Mouse (Mus musculus) stomach, embryonic 15.5 days (tissue): ENCODE results near the gene Msi2. TPM values are rescaled to one million over a fixed set of nuclear protein-coding genes. Genes with fewer than 3 reads are reported as not detected.
A peak's percentile ranks its signal among the peaks of the same experiment; 100 is the strongest.

Experiments used
- ATAC-seq: fragments of 200-750 bp; cut with Nextera tagmentation; 2 replicates; pipeline ENCODE4 v1.8.0; 2017; ENCODE audit warnings: low read depth, moderate number of reproducible peaks, moderate TSS enrichment; ENCODE audit not compliant: insufficient read depth, low FRiP score
- H3K27ac ChIP-seq: fragments of 300-500 bp; sonication (generic); 2 replicates; pipeline ENCODE4 v1.5.1; 2015; ENCODE audit warnings: mild to moderate bottlenecking, inconsistent platforms
- H3K27me3 ChIP-seq: fragments of 300-500 bp; sonication (generic); replicated peaks from 2 replicates; pipeline ENCODE4 v1.6.1; 2015; ENCODE audit warnings: inconsistent platforms
- H3K36me3 ChIP-seq: fragments of 300-500 bp; sonication (generic); 2 replicates; pipeline ENCODE4 v1.6.1; 2015; ENCODE audit warnings: inconsistent platforms
- H3K4me1 ChIP-seq: fragments of 300-500 bp; sonication (generic); 2 replicates; pipeline ENCODE4 v1.6.1; 2015; ENCODE audit warnings: inconsistent platforms
- H3K4me2 ChIP-seq: fragments of 300-500 bp; sonication (generic); 2 replicates; pipeline ENCODE4 v1.6.1; 2015; ENCODE audit warnings: mild to moderate bottlenecking, inconsistent platforms
- H3K4me3 ChIP-seq: fragments of 300-500 bp; sonication (generic); replicated peaks from 2 replicates; pipeline ENCODE4 v1.5.1; 2015; ENCODE audit warnings: inconsistent platforms
- H3K9ac ChIP-seq: fragments of 300-500 bp; sonication (generic); 2 replicates; pipeline ENCODE4 v1.6.1; 2015; ENCODE audit warnings: inconsistent platforms
- H3K9me3 ChIP-seq: fragments of 300-500 bp; sonication (generic); 2 replicates; pipeline ENCODE4 v1.6.1; 2016; ENCODE audit warnings: inconsistent platforms
- WGBS: fragments of 180-500 bp; shearing (Covaris S2); methylation state at CpG from one replicate; pipeline ENCODE4 v1.1.7; 2015; 5-methylcytosine and 5-hydroxymethylcytosine counted together
- polyA plus RNA-seq: library from polyadenylated mRNA; unstranded; fragments of >200 nt; fragmentation: Nextera tagmentation; extraction: Ambion mirVana; gene quantifications from 2 replicates; pipeline ENCODE4 v1.2.1, GENCODE M21; 2015

The Msi2 gene
- polyA plus RNA-seq, 1 experiment from 2014 or later: 13.7 TPM

GRCm38 (mm10) chr11:88471981-88472647, 246.2 kb downstream of the Msi2 start:
- ATAC-seq: no peak; the same call in 1 of the 2 replicates
- H3K27me3 ChIP-seq: no peaks in the 10 kb centered on the region
- no peak overlapping the region for H3K4me3 ChIP-seq
- 53% methylated on average over 12 of the region's 12 CpGs for WGBS
- no peaks in the 10 kb centered on the region for H3K9me3 ChIP-seq
- no peak overlapping the region for H3K4me2 ChIP-seq
- H3K4me1 ChIP-seq: peaks cover 21% of the 10 kb centered on the region
- H3K27ac ChIP-seq: no peak overlapping the region
- no peaks in the 10 kb centered on the region for H3K36me3 ChIP-seq
- no peak overlapping the region for H3K9ac ChIP-seq

DNA sequence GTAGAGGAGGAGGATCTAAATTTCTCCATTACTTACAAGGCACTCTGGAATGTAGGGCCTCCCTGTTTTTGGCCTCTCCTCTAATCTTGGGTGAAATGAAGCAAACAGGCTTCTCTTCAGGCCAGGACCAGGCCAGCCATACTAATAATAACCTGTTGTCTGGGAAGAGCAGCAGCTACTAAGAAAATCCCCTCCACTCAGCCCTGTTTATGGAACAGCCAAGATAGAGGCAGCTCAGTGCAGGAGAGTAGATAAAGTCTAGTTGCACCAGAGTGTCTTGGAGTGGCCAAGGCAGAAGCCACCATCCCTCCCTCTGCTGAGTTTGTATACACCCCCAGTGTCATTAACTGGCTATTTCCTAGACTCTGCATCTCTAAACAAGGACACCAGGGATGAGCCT, 247.7 kb downstream of the Msi2 start:
- Histone ChIP-seq H3K36me3 (no peaks in the 10 kb centered on the region), H3K27ac (peak overlapping the region; percentile 24; the same call in 1 of the 2 replicates), H3K9me3 (no peaks in the 10 kb centered on the region), H3K4me1 (peaks cover 21% of the 10 kb centered on the region), H3K4me2 (no peak overlapping the region), H3K4me3 (no peak overlapping the region), H3K9ac (no peak overlapping the region), H3K27me3 (no peaks in the 10 kb centered on the region)
- ATAC-seq: no peak

- no peak overlapping the region for H3K27ac ChIP-seq
- H3K9ac ChIP-seq: no peak overlapping the region
- H3K27me3 ChIP-seq: no peaks in the 10 kb centered on the region
- H3K4me2 ChIP-seq: no peak overlapping the region
- no peaks in the 10 kb centered on the region for H3K36me3 ChIP-seq
- ATAC-seq: no peak
- no peak overlapping the region for H3K4me3 ChIP-seq
- H3K9me3 ChIP-seq: no peaks in the 10 kb centered on the region
- H3K4me1 ChIP-seq: peaks cover 27% of the 10 kb centered on the region
Measured at GRCm38 (mm10) chr11:88468996-88469395, 249.3 kb downstream of the Msi2 start.

GRCm38 (mm10) chr11:88467498-88468245, 250.6 kb downstream of the Msi2 start:
- Histone ChIP-seq H3K36me3 (no peaks in the 10 kb centered on the region), H3K9ac (no peak overlapping the region), H3K27me3 (no peaks in the 10 kb centered on the region), H3K27ac (no peak overlapping the region), H3K4me1 (peaks cover 25% of the 10 kb centered on the region), H3K4me3 (no peak overlapping the region), H3K4me2 (peak overlapping the region; percentile 11; the same call in 1 of the 2 replicates), H3K9me3 (no peaks in the 10 kb centered on the region)
- ATAC-seq: peak; percentile 47; the same call in 1 of the 2 replicates
- 42% methylated on average over 18 of the region's 18 CpGs for WGBS

DNA sequence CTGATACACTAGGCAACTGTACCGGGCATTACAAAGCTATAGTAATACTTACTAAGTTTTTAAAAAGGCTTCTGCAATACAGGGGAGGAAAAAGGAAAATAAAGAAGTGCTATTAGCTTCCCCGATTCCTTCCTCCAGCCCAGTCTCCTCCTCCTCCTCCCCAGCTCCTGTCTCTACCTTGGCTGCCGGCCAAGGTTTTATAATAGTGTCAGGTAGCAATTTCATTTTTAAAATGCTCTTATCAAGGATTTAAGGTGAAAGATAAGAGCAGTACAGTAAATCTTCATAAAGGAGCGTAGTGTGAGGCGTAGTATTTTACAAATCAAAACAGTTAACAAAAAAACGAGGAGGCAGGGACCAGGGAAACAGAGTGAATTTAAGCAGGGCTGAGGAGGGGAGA, 254.4 kb downstream of the Msi2 start:
- H3K4me3 ChIP-seq: no peak overlapping the region
- 47% methylated on average over 6 of the region's 6 CpGs for WGBS
- H3K27me3 ChIP-seq: no peaks in the 10 kb centered on the region
- H3K4me1 ChIP-seq: peaks cover 24% of the 10 kb centered on the region
- 0 out of 2 replicates have a peak overlapping the region, but pooled peaks have one; percentile 14 for H3K4me2 ChIP-seq
- no peaks in the 10 kb centered on the region for H3K36me3 ChIP-seq
- 0 out of 2 replicates have a peak overlapping the region, but pooled peaks have one; percentile 1 for H3K27ac ChIP-seq
- H3K9ac ChIP-seq: no peak overlapping the region
- H3K9me3 ChIP-seq: no peaks in the 10 kb centered on the region
- ATAC-seq: no peak

- Histone ChIP-seq H3K27ac (no peak overlapping the region), H3K9ac (no peak overlapping the region), H3K4me1 (peaks cover 19% of the 10 kb centered on the region), H3K4me2 (no peak overlapping the region), H3K9me3 (no peaks in the 10 kb centered on the region), H3K4me3 (no peak overlapping the region), H3K27me3 (no peaks in the 10 kb centered on the region), H3K36me3 (no peaks in the 10 kb centered on the region)
- 94% methylated on average over 8 of the region's 8 CpGs for WGBS
- ATAC-seq: no peak
Measured at GRCm38 (mm10) chr11:88462789-88463188, 255.5 kb downstream of the Msi2 start.

DNA sequence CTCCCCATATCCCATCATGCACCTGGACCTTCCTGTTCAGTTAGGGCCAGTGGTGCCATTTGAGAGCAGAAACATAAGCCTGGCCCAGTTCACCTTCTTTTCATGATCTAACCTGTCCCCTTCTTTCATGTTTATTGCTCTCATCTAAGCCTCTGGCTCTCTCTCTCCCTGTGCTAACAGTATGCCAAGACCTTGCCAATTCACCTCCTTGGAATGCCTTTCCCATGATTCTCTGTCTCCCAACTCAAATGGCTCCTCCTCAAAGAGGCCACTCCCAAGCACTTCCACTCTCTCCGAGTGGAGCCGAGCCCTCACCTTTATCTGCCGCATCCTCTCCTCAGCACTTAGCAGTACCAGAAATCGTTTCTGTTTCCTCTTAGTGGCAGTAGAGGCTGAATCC, 256.7 kb downstream of the Msi2 start:
- WGBS: 87% methylated on average over 4 of the region's 4 CpGs
- no peaks in the 10 kb centered on the region for H3K9me3 ChIP-seq
- ATAC-seq: no peak
- no peaks in the 10 kb centered on the region for H3K36me3 ChIP-seq
- H3K4me2 ChIP-seq: no peak overlapping the region
- H3K4me3 ChIP-seq: no peak overlapping the region
- no peak overlapping the region for H3K9ac ChIP-seq
- no peaks in the 10 kb centered on the region for H3K27me3 ChIP-seq
- H3K4me1 ChIP-seq: peaks cover 15% of the 10 kb centered on the region
- no peak overlapping the region for H3K27ac ChIP-seq

- no peak overlapping the region for H3K4me3 ChIP-seq
- H3K27ac ChIP-seq: 0 out of 2 replicates have a peak overlapping the region, but pooled peaks have one; percentile 26
- WGBS: 57% methylated on average over 19 of the region's 19 CpGs
- H3K4me1 ChIP-seq: peaks cover 17% of the 10 kb centered on the region
- H3K27me3 ChIP-seq: no peaks in the 10 kb centered on the region
- H3K4me2 ChIP-seq: no peak overlapping the region
- no peaks in the 10 kb centered on the region for H3K9me3 ChIP-seq
- H3K9ac ChIP-seq: no peak overlapping the region
- H3K36me3 ChIP-seq: no peaks in the 10 kb centered on the region
- ATAC-seq: no peak
Measured at GRCm38 (mm10) chr11:88459946-88460736, 258.2 kb downstream of the Msi2 start.

DNA sequence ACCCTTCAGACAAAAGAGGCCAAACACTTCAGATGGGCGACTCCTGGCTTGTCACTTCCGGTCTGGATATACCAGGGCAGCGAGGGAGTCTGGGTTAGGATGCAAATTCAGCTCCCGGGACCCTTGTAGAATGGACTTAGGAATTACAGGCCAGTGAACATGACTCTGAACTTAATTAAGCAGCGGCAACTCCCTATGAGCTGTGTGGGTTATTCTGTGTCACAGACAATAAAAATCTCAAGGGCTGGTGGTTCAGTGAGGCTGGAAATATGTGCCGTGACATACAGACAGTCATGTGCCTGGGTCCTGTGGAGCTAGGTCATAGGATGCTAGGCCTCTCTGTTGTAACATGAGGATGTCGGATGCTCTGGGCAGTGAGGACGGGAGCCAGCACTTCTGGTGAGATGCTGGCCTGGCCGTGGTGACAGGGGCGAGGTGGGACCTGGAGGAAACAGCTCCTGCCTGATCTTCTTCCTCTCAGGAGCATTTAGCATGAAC, 261.0 kb downstream of the Msi2 start:
- H3K4me1 ChIP-seq: peaks cover 15% of the 10 kb centered on the region; the same call in 1 of the 2 replicates
- no peak overlapping the region for H3K4me3 ChIP-seq
- no peaks in the 10 kb centered on the region for H3K36me3 ChIP-seq
- H3K9me3 ChIP-seq: no peaks in the 10 kb centered on the region
- no peak overlapping the region for H3K27ac ChIP-seq
- H3K27me3 ChIP-seq: no peaks in the 10 kb centered on the region
- 86% methylated on average over 10 of the region's 10 CpGs for WGBS
- H3K9ac ChIP-seq: no peak overlapping the region
- ATAC-seq: no peak
- H3K4me2 ChIP-seq: no peak overlapping the region

DNA sequence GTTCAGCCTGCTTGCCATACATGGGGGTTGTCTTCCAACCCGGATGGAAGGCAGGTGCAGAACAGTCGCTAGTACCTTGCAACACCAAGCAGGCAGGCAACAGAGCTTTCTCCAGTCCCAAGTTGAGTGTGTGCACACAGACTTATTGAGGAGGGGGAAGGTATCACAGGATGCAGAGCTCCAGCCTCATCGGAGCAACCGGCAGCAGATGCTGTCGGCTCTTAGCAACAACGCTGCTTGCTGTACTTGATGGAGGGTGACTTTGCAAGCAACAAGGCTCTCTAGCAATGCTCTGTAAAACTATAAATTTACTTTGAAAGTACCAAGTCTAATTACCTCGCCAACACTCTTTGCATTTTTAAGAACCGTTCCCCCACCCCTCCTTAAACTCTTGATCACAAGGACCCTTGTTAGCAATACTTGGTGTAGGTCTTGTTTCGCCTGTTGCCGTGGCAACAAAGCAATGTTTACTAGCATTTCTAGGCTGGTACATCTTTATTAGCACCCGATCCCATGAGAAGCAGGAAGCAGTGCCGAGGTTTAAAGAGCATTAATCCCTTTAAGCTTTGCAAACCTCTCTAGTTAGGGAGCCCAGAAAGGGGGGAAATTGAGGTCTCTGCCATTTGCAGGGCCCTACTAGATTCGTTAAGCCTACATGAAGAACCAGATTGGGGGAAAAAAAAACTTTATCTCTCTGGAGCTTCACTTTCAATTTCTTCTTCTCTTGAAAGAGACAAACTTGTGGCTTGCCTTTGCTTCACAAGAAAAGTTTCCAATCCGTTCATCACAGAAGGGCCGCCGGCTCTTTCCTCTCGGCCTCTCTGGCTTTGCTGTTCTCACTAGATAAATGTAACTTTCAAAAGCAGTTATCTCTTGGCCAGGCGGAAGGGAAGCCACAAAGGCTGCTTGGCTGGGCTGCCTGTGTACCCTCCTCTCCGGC, 263.2 kb downstream of the Msi2 start:
- Histone ChIP-seq H3K27me3 (no peaks in the 10 kb centered on the region), H3K27ac (no peak overlapping the region), H3K4me2 (no peak overlapping the region), H3K9me3 (no peaks in the 10 kb centered on the region), H3K4me1 (0 out of 2 replicates have a peak, but pooled peaks cover 11% of the 10 kb centered on the region), H3K4me3 (no peak overlapping the region), H3K36me3 (no peaks in the 10 kb centered on the region), H3K9ac (no peak overlapping the region)
- no peak for ATAC-seq
- 50% methylated on average over 19 of the region's 19 CpGs for WGBS

- H3K27ac ChIP-seq: no peak overlapping the region
- H3K9ac ChIP-seq: no peak overlapping the region
- no peaks in the 10 kb centered on the region for H3K27me3 ChIP-seq
- ATAC-seq: no peak
- H3K4me2 ChIP-seq: no peak overlapping the region
- H3K4me3 ChIP-seq: no peak overlapping the region
- 82% methylated on average over 6 of the region's 6 CpGs for whole genome bisulfite sequencing
- no peaks in the 10 kb centered on the region for H3K9me3 ChIP-seq
- no peaks in the 10 kb centered on the region for H3K36me3 ChIP-seq
- H3K4me1 ChIP-seq: no peaks in the 10 kb centered on the region
Measured at GRCm38 (mm10) chr11:88449180-88449579, 269.1 kb downstream of the Msi2 start.
